Mouse (Mus musculus): ENCODE data around the gene St13. TPM values are rescaled to one million over a fixed set of nuclear protein-coding genes. Genes with fewer than 3 reads are reported as not detected.

St13 gene
- polyA plus RNA-seq, 1 experiment from 2014 or later: 87.1 TPM

DNA sequence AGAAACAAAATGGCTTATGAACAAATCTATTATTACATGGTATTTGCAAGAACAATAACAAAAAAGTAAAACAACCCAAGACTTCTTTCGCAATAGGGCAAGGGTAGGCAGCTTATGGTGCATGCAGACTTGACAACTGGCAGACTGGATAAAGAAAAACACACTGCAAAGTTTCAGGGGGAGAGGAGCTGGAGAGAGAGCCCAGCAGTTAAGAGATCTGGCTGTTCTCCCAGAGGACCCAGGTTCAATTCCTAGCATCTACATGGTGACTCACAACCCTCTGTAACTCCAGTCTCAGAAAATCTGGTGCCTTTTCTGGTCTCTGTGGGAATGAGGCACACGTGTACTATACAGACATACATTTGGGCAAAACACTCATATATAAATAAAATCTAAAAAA lies 58.5 kb downstream of the St13 start:
- TF ChIP-seq CTCF (IDR thresholded peaks at IDR 0.05) (no peak), EP300 (IDR thresholded peaks at IDR 0.05) (no peak)
- no peaks in the 10 kb centered on the region for H3K4me1 ChIP-seq (ENCODE audit: insufficient read depth, low read depth, low read length)

DNA sequence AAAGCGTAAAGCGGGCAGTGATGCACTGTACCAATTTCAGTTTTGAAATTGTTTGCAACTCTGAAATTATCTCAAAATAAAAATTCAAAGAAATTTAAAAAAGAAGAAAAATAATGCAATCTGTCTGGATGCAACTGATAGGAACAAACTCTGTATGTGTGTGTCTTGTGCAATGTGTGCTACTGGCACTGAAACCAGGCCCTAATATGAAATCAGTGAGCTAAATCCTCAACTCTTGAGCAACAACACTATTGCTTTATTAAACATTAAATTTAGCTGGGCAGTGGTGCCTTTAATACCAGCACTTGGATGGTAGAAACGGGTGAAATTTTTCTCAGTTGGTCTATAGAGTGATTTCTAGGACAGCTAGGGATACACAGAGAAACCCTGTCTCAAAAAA lies 60.7 kb downstream of the St13 start:
- Histone ChIP-seq H3K27me3 (replicated peaks; ENCODE audit: insufficient read depth, low read length) (no peaks in the 10 kb centered on the region), H3K4me1 (ENCODE audit: insufficient read depth, low read depth, low read length) (no peaks in the 10 kb centered on the region), H3K27ac (ENCODE audit: low read length) (no peak overlapping the region), H3K9ac (replicated peaks; ENCODE audit: low read depth) (no peak overlapping the region), H3K9me3 (ENCODE audit: low read length) (no peaks in the 10 kb centered on the region), H3K36me3 (ENCODE audit: insufficient read depth, low read length) (no peaks in the 10 kb centered on the region), H3K4me2 (replicated peaks; ENCODE audit: low read depth, low read length) (no peak overlapping the region), H3K4me3 (ENCODE audit: low read depth, low read length) (no peak overlapping the region)
- 94% methylated on average over 3 of the region's 3 CpGs for WGBS
- no peak for ATAC-seq
- peak; percentile 70 for DNase-seq (ENCODE audit: low spot score)
- TF ChIP-seq EP300 (IDR thresholded peaks at IDR 0.05) (no peak), CTCF (IDR thresholded peaks at IDR 0.05) (no peak)

More for the DNA sequence above, 58.5 kb downstream of the St13 start:
- Histone ChIP-seq H3K9ac (replicated peaks; ENCODE audit: low read depth) (no peak overlapping the region), H3K4me3 (ENCODE audit: low read depth, low read length) (no peak overlapping the region), H3K36me3 (ENCODE audit: insufficient read depth, low read length) (no peaks in the 10 kb centered on the region), H3K9me3 (ENCODE audit: low read length) (no peaks in the 10 kb centered on the region), H3K4me2 (replicated peaks; ENCODE audit: low read depth, low read length) (no peak overlapping the region), H3K27ac (ENCODE audit: low read length) (no peak overlapping the region), H3K27me3 (replicated peaks; ENCODE audit: insufficient read depth, low read length) (no peaks in the 10 kb centered on the region)
- ATAC-seq (0 out of 2 replicates have a peak, but pooled peaks have one; percentile 19), DNase-seq (ENCODE audit: low spot score) (peak; percentile 70)
- 87% methylated on average over 2 of the region's 2 CpGs for WGBS

DNA sequence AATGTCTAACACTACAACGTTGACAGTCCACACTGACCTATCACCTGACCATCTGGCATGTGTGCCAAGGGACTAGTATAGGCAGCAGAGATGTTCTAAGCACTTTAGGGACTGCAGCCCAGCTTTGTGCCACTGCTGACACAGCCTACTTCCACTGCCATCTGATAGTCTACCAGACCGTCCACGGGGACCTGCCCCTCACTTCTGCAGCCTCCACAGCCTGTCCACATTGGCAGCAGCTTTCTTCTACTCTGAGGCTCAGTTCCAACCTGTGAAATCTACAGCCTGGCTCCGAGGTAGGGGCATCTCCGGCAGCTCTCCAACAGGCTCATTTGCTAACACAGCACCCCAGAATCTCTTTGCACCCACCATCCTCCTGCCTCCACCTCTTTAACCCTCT lies 63.4 kb downstream of the St13 start:
- ATAC-seq: no peak
- H3K4me2 ChIP-seq (replicated peaks; ENCODE audit: low read depth, low read length): no peak overlapping the region
- TF ChIP-seq EP300 (IDR thresholded peaks at IDR 0.05) (no peak), CTCF (IDR thresholded peaks at IDR 0.05) (no peak)
- no peaks in the 10 kb centered on the region for H3K27me3 ChIP-seq (replicated peaks; ENCODE audit: insufficient read depth, low read length)
- no peaks in the 10 kb centered on the region for H3K9me3 ChIP-seq (ENCODE audit: low read length)
- H3K9ac ChIP-seq (replicated peaks; ENCODE audit: low read depth): no peak overlapping the region
- H3K27ac ChIP-seq (ENCODE audit: low read length): no peak overlapping the region
- H3K4me3 ChIP-seq (ENCODE audit: low read depth, low read length): no peak overlapping the region
- H3K36me3 ChIP-seq (ENCODE audit: insufficient read depth, low read length): no peaks in the 10 kb centered on the region
- no peaks in the 10 kb centered on the region for H3K4me1 ChIP-seq (ENCODE audit: insufficient read depth, low read depth, low read length)
- WGBS: 80% methylated on average over 5 of the region's 5 CpGs
- no peak for DNase-seq (ENCODE audit: low spot score)

DNA sequence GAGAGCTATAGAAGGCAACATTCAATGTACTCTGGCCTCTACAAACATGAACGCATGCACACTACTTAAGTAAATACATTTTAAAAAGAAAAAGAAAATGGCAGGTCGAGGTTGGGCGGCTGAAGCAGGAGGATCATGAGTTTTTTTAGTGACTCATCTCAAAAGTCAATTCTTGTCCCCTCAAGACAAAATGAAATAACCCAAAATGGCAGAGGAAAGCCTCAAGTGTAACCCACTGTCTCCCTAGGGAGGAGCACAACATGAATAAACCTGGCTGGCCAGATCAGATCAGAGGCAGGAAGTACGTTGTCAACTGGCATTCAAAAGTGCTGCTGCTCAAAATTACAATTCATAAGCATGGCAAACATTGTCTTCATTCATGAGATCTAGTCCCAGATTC lies 67.4 kb downstream of the St13 start:
- Histone ChIP-seq H3K9ac (replicated peaks; ENCODE audit: low read depth) (no peak overlapping the region), H3K4me1 (ENCODE audit: insufficient read depth, low read depth, low read length) (peaks cover 14% of the 10 kb centered on the region; the same call in 1 of the 2 replicates), H3K4me3 (ENCODE audit: low read depth, low read length) (no peak overlapping the region), H3K27ac (ENCODE audit: low read length) (no peak overlapping the region), H3K27me3 (replicated peaks; ENCODE audit: insufficient read depth, low read length) (no peaks in the 10 kb centered on the region), H3K36me3 (ENCODE audit: insufficient read depth, low read length) (peaks cover under 1% of the 10 kb centered on the region; the same call in 1 of the 2 replicates), H3K9me3 (ENCODE audit: low read length) (no peaks in the 10 kb centered on the region), H3K4me2 (replicated peaks; ENCODE audit: low read depth, low read length) (no peak overlapping the region)
- DNase-seq (ENCODE audit: low spot score) (no peak), ATAC-seq (no peak)
- TF ChIP-seq CTCF (IDR thresholded peaks at IDR 0.05): no peak
- no peak for TF ChIP-seq EP300 (IDR thresholded peaks at IDR 0.05)
- WGBS: 83% methylated on average over 4 of the region's 4 CpGs

DNA sequence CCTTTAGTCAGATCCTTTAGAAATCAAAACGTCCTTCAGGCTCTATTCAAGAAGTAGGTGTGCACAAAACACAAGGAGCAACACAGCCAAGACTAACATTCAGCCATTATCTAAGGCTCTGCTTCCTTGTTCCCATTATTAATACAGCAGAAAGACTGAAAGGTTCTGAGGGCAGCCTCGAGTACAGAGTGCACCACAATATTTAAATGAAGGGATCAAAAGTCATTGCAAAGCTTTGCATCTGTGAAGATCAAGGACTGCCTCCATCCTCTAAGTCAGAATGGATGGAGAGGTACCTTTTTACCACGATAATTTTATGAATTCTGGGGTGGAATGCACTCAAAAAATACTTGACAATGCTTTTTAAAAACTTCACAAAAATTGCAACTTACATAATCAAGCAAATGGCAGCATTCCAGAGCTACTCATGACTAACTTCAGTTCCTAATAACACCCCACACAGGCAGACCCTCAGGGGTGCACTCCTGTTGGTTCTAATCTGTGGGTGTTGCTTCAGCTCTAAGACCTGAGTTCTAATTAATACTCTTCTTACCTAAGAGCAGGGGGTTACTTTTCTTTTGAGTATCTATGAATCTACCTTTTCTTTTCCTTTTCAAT lies 69.0 kb downstream of the St13 start:
- peaks cover 10% of the 10 kb centered on the region; the same call in 1 of the 2 replicates for H3K36me3 ChIP-seq (ENCODE audit: insufficient read depth, low read length)
- peaks cover 14% of the 10 kb centered on the region; the same call in 1 of the 2 replicates for H3K4me1 ChIP-seq (ENCODE audit: insufficient read depth, low read depth, low read length)
- DNase-seq (ENCODE audit: low spot score): peak; percentile 16
- ATAC-seq: no peak
- no peaks in the 10 kb centered on the region for H3K27me3 ChIP-seq (replicated peaks; ENCODE audit: insufficient read depth, low read length)
- H3K4me2 ChIP-seq (replicated peaks; ENCODE audit: low read depth, low read length): no peak overlapping the region
- H3K9me3 ChIP-seq (ENCODE audit: low read length): no peaks in the 10 kb centered on the region
- TF ChIP-seq EP300 (IDR thresholded peaks at IDR 0.05): no peak
- TF ChIP-seq CTCF (IDR thresholded peaks at IDR 0.05): no peak
- H3K27ac ChIP-seq (ENCODE audit: low read length): peak overlapping the region; percentile 77
- 24% methylated on average over 3 of the region's 3 CpGs for WGBS
- no peak overlapping the region for H3K4me3 ChIP-seq (ENCODE audit: low read depth, low read length)
- H3K9ac ChIP-seq (replicated peaks; ENCODE audit: low read depth): no peak overlapping the region

DNA sequence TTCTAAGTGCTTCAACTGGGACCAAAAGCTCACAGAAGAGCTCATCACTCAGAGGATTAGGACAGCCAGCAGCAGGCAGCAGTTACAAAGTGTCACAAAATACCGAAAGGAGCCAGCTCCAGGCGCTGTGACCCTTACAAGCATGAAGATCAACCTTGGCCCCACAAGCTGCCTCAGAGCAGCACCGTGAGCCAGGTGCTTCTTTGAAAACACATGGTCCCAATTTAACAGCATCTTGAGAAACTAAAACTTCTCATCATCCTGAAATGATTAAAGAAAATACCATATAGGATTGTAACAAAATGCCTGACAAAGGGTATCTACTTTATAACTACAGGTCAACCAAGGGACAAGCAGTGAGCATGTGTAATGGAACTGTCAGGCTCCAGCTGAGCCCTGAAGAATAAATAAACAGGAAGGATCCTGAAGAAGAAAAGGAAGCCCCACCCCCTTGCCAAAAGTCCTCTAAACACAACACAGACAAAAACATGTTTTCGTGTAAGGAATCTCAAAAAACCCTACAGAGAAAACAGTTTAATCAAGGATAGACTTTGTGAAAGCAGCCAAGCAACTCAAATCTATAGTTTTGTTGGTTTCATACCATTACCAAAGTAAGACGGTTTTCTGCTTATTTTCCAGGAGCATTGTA lies 70.0 kb downstream of the St13 start:
- H3K27me3 ChIP-seq (replicated peaks; ENCODE audit: insufficient read depth, low read length): no peaks in the 10 kb centered on the region
- no peak overlapping the region for H3K9ac ChIP-seq (replicated peaks; ENCODE audit: low read depth)
- peaks cover 10% of the 10 kb centered on the region; the same call in 1 of the 2 replicates for H3K36me3 ChIP-seq (ENCODE audit: insufficient read depth, low read length)
- ATAC-seq: peak; percentile 77
- no peak overlapping the region for H3K4me2 ChIP-seq (replicated peaks; ENCODE audit: low read depth, low read length)
- no peaks in the 10 kb centered on the region for H3K9me3 ChIP-seq (ENCODE audit: low read length)
- H3K4me1 ChIP-seq (ENCODE audit: insufficient read depth, low read depth, low read length): peaks cover 14% of the 10 kb centered on the region; the same call in 1 of the 2 replicates
- peak overlapping the region; percentile 77 for H3K27ac ChIP-seq (ENCODE audit: low read length)
- 51% methylated on average over 5 of the region's 5 CpGs for WGBS
- peak; percentile 66 for DNase-seq (ENCODE audit: low spot score)
- no peak overlapping the region for H3K4me3 ChIP-seq (ENCODE audit: low read depth, low read length)
- no peak for TF ChIP-seq CTCF (IDR thresholded peaks at IDR 0.05)
- peak; percentile 80 for TF ChIP-seq EP300 (IDR thresholded peaks at IDR 0.05)

Data from lung, postnatal 0 days (tissue).